Mouse (Mus musculus): ENCODE data around the gene Krt14. TPM values are rescaled to one million over a fixed set of nuclear protein-coding genes. Genes with fewer than 3 reads are reported as not detected.

Gene Krt14
- polyA plus RNA-seq, 1 experiment from 2014 or later: 5.5 TPM

DNA sequence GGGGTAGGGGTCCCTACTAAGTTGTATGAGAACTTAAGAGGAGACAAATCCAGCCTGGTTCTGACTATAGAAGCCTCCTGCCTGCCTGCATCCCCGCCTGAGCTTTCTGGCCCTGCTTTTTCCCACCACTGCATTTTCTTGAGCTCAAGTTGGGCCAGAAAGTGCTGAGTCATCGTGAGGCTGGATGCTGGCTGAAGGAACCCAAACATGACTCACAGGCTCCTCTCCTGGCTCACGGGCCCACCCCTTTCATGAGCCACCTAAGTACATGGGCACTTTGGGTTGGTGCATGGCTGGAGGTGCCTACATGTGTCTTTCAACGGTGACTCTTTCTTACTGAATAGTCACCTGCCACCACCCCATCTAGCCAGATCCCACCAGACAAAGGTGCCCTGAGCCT is 8.7 kb downstream of the Krt14 start:
- WGBS: 76% methylated on average over 4 of the region's 4 CpGs
- Histone ChIP-seq H3K27me3 (no peaks in the 10 kb centered on the region), H3K27ac (replicated peaks) (no peak overlapping the region), H3K4me2 (replicated peaks) (no peak overlapping the region), H3K4me1 (no peaks in the 10 kb centered on the region), H3K9me3 (no peaks in the 10 kb centered on the region), H3K9ac (replicated peaks) (no peak overlapping the region), H3K36me3 (no peaks in the 10 kb centered on the region), H3K4me3 (no peak overlapping the region)
- no peak for ATAC-seq (ENCODE audit: low FRiP score, low read depth)

GRCm38 (mm10) chr11:100192992-100193391 is 14.4 kb downstream of the Krt14 start, which contains the start of gene Krt9:
Krt9 (minus strand) TSS chr11:100193246.
- 69% methylated on average over 9 of the region's 9 CpGs for WGBS
- Histone ChIP-seq H3K27ac (replicated peaks) (no peak within 1 kb of the TSS), H3K9ac (replicated peaks) (no peak within 1 kb of the TSS), H3K9me3 (peaks cover 6% of the 10 kb centered on the region; the same call in 1 of the 2 replicates), H3K4me2 (replicated peaks) (no peak within 1 kb of the TSS), H3K36me3 (no peaks in the 10 kb centered on the region), H3K27me3 (no peaks in the 10 kb centered on the region), H3K4me3 (no peak within 1 kb of the TSS), H3K4me1 (no peaks in the 10 kb centered on the region)
- no peak for ATAC-seq (ENCODE audit: low FRiP score, low read depth)

DNA sequence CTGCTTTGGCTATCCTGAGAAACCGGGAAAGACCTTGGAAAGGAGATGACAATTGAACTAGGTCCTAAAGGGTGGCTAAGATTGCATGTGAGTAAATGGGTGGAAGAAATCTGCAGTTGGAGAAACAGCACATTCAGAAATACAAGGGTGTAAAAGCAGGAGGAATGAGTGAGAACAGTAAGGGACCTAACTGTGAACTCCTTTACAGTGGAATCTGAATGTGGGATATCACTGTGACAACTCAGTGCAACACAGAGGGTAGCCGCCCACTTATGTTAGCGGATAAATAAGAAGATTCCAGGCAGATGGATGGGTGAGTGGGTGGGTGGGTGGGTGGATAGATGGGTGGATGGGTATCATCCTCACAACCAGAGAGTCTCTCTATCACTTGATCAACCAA is 15.5 kb downstream of the Krt14 start:
- Histone ChIP-seq H3K4me3 (no peak overlapping the region), H3K9ac (replicated peaks) (no peak overlapping the region), H3K36me3 (no peaks in the 10 kb centered on the region), H3K4me1 (no peaks in the 10 kb centered on the region), H3K27me3 (no peaks in the 10 kb centered on the region), H3K4me2 (replicated peaks) (no peak overlapping the region), H3K9me3 (peaks cover 6% of the 10 kb centered on the region; the same call in 1 of the 2 replicates), H3K27ac (replicated peaks) (no peak overlapping the region)
- WGBS: 97% methylated on average over 3 of the region's 3 CpGs
- ATAC-seq (ENCODE audit: low FRiP score, low read depth): no peak

- Histone ChIP-seq H3K4me1 (no peaks in the 10 kb centered on the region), H3K27me3 (no peaks in the 10 kb centered on the region), H3K27ac (replicated peaks) (no peak overlapping the region), H3K4me2 (replicated peaks) (no peak overlapping the region), H3K9ac (replicated peaks) (no peak overlapping the region), H3K4me3 (no peak overlapping the region), H3K9me3 (peaks cover 6% of the 10 kb centered on the region; the same call in 1 of the 2 replicates), H3K36me3 (no peaks in the 10 kb centered on the region)
- WGBS: 89% methylated on average over 8 of the region's 8 CpGs
- no peak for ATAC-seq (ENCODE audit: low FRiP score, low read depth)
Measured at GRCm38 (mm10) chr11:100186736-100187135, 20.6 kb downstream of the Krt14 start.

DNA sequence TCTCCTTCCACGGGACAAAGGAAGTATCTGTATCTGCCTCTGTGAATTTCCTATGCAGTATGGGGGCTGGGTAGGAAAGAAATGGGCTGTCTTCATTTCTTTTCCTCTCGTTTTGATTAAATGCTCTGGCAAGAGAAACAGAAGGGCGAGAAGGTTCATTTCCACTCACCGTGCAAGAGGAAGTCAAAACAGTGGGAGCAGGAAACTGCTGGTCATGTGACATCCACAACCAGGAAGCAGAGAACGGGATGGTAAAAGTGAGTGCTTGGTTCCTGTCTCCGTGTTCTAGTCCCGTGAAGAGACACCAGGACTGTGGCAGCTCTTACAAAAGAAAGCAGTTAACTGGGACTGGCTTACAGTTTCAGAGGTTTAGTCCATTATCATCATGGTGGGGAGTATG is 25.6 kb downstream of the Krt14 start:
- WGBS: 87% methylated on average over 7 of the region's 7 CpGs

GRCm38 (mm10) chr11:100179260-100179659 is 28.1 kb downstream of the Krt14 start:
- Histone ChIP-seq H3K9ac (replicated peaks) (no peak overlapping the region), H3K4me2 (replicated peaks) (no peak overlapping the region), H3K36me3 (no peaks in the 10 kb centered on the region), H3K27me3 (no peaks in the 10 kb centered on the region), H3K27ac (replicated peaks) (no peak overlapping the region), H3K9me3 (no peaks in the 10 kb centered on the region), H3K4me3 (no peak overlapping the region), H3K4me1 (no peaks in the 10 kb centered on the region)
- WGBS: 76% methylated on average over 3 of the region's 3 CpGs
- no peak for ATAC-seq (ENCODE audit: low FRiP score, low read depth)

More for the DNA sequence above, 25.6 kb downstream of the Krt14 start:
- no peaks in the 10 kb centered on the region for H3K27me3 ChIP-seq
- H3K4me2 ChIP-seq (replicated peaks): no peak overlapping the region
- no peak overlapping the region for H3K4me3 ChIP-seq
- ATAC-seq (ENCODE audit: low FRiP score, low read depth): no peak
- H3K9me3 ChIP-seq: no peaks in the 10 kb centered on the region
- no peaks in the 10 kb centered on the region for H3K4me1 ChIP-seq
- no peaks in the 10 kb centered on the region for H3K36me3 ChIP-seq
- no peak overlapping the region for H3K27ac ChIP-seq (replicated peaks)
- H3K9ac ChIP-seq (replicated peaks): no peak overlapping the region

DNA sequence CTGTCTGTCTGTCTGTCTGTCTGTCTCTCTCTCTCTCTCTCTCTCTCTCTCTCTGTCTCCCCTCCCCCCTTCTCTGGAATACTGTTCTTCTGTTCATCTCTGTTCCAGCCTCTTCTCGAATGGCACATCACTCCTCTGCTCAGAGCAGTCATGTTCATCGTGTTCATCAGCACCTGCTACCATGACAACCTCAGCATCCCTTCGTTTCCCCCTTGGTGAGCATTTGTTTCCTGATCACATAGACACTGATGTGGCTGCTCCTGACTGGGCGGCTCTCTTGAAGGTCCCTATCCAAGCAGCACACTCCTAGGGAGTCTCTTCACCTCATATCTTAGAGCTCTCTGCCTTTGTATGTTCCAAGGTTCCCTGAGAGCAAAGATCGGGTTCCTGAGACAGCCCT is 29.0 kb downstream of the Krt14 start:
- no peak for ATAC-seq (ENCODE audit: low FRiP score, low read depth)
- Histone ChIP-seq H3K4me3 (no peak overlapping the region), H3K9ac (replicated peaks) (no peak overlapping the region), H3K9me3 (no peaks in the 10 kb centered on the region), H3K27me3 (no peaks in the 10 kb centered on the region), H3K4me2 (replicated peaks) (no peak overlapping the region), H3K27ac (replicated peaks) (no peak overlapping the region), H3K4me1 (no peaks in the 10 kb centered on the region), H3K36me3 (no peaks in the 10 kb centered on the region)
- WGBS: 82% methylated on average over 5 of the region's 5 CpGs

DNA sequence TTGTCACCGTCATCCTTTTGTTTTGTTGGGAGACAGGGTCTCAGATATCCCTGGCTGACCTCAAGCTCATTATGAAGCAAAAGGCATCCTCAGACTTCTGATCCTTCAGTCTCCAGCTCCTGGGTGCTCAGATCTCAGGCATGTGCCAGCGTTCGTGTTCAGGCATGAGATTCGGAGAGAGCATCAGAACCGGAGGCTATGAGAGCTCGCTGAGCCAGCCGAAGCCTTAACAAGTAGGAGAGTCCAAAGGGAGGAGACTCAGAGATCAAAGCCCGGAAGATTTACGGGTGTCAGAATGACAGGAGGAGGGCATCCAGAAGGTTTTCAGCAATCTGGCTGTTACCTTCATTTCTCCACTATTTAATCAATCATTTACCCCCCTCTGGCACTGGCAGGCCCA is 30.6 kb downstream of the Krt14 start:
- no peak for ATAC-seq (ENCODE audit: low FRiP score, low read depth)
- 83% methylated on average over 9 of the region's 9 CpGs for WGBS
- Histone ChIP-seq H3K36me3 (no peaks in the 10 kb centered on the region), H3K9me3 (no peaks in the 10 kb centered on the region), H3K27me3 (no peaks in the 10 kb centered on the region), H3K4me2 (replicated peaks) (no peak overlapping the region), H3K9ac (replicated peaks) (no peak overlapping the region), H3K27ac (replicated peaks) (no peak overlapping the region), H3K4me3 (no peak overlapping the region), H3K4me1 (no peaks in the 10 kb centered on the region)

GRCm38 (mm10) chr11:100168765-100169762 is 38.3 kb downstream of the Krt14 start:
- no peaks in the 10 kb centered on the region for H3K27me3 ChIP-seq
- no peaks in the 10 kb centered on the region for H3K4me1 ChIP-seq
- H3K27ac ChIP-seq (replicated peaks): no peak overlapping the region
- no peaks in the 10 kb centered on the region for H3K9me3 ChIP-seq
- no peak overlapping the region for H3K4me3 ChIP-seq
- H3K36me3 ChIP-seq: no peaks in the 10 kb centered on the region
- peak; percentile 23; the same call in 1 of the 2 replicates for ATAC-seq (ENCODE audit: low FRiP score, low read depth)
- WGBS: 33% methylated on average over 14 of the region's 14 CpGs
- H3K9ac ChIP-seq (replicated peaks): no peak overlapping the region
- 0 out of 2 replicates have a peak overlapping the region, but pooled peaks have one; percentile 11 for H3K4me2 ChIP-seq (replicated peaks)

DNA sequence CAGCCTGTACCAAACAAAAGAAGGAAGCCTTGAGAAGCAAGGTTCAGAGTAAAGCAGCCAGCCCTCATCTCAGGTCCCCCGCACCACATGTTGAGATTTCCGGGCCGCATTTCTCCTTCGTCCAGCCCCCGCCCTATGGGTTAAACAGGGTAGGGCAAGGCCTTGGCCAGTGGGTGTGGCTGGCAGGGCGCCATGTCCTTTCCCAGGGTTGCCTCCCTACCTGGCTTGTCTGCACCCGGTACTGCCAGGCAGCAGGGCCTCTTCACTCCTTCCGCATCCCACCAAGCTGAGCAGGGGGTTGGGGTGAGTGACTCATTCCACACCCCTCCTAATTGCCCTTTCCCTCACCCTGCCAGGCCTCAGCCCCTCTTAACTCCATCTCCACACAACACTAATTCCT is 39.3 kb downstream of the Krt14 start:
- 86% methylated on average over 8 of the region's 8 CpGs for WGBS
- H3K4me1 ChIP-seq: no peaks in the 10 kb centered on the region
- no peak overlapping the region for H3K4me3 ChIP-seq
- H3K36me3 ChIP-seq: no peaks in the 10 kb centered on the region
- no peak overlapping the region for H3K9ac ChIP-seq (replicated peaks)
- no peak overlapping the region for H3K27ac ChIP-seq (replicated peaks)
- no peaks in the 10 kb centered on the region for H3K9me3 ChIP-seq
- ATAC-seq (ENCODE audit: low FRiP score, low read depth): no peak
- no peaks in the 10 kb centered on the region for H3K27me3 ChIP-seq
- H3K4me2 ChIP-seq (replicated peaks): no peak overlapping the region

DNA sequence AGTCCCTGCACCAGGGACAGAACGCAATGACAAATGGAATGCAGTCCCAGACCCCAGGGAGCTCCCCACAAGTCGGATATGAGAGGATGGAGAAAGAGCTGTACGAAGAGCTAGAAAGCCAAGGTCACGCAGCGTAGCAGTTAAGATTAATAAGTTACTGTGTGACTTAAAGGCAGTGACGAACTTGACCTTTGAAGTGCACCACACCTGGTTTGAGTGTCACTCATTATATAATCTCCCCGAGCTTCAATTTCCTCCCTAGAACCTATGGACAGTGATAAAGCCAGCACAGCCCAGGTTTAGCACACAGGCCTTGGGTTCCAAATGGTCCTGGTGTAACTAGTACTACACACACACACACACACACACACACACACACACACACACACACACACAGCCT is 43.0 kb downstream of the Krt14 start:
- no peaks in the 10 kb centered on the region for H3K27me3 ChIP-seq
- H3K9me3 ChIP-seq: no peaks in the 10 kb centered on the region
- H3K4me3 ChIP-seq: no peak overlapping the region
- no peaks in the 10 kb centered on the region for H3K36me3 ChIP-seq
- no peaks in the 10 kb centered on the region for H3K4me1 ChIP-seq
- H3K9ac ChIP-seq (replicated peaks): no peak overlapping the region
- no peak overlapping the region for H3K4me2 ChIP-seq (replicated peaks)
- no peak overlapping the region for H3K27ac ChIP-seq (replicated peaks)
- no peak for ATAC-seq (ENCODE audit: low FRiP score, low read depth)
- WGBS: 68% methylated on average over 7 of the region's 7 CpGs

GRCm38 (mm10) chr11:100157908-100158477 is 49.4 kb downstream of the Krt14 start:
- Histone ChIP-seq H3K4me3 (no peak overlapping the region), H3K9me3 (no peaks in the 10 kb centered on the region), H3K9ac (replicated peaks) (no peak overlapping the region), H3K36me3 (no peaks in the 10 kb centered on the region), H3K4me1 (no peaks in the 10 kb centered on the region), H3K4me2 (replicated peaks) (no peak overlapping the region), H3K27me3 (no peaks in the 10 kb centered on the region), H3K27ac (replicated peaks) (no peak overlapping the region)
- 73% methylated on average over 6 of the region's 6 CpGs for WGBS
- ATAC-seq (ENCODE audit: low FRiP score, low read depth): no peak
